Mouse (Mus musculus) embryonic stem cell, embryonic (primary cell): ENCODE data around the gene Gpr183.

Source experiments
- CTCF ChIA-PET, 4 experiments: fragments of 300-600 bp in 2 of 4; fragments of 350-600 bp in 2 of 4; sonication (Branson Sonifier 250); formaldehyde crosslinking; loops; one replicate each; lab custom pipeline; 2022; ENCODE audit warnings: inconsistent platforms in 2 of 4; lab: Charles Lee
- POLR2A ChIA-PET, 4 experiments: fragments of 300-600 bp in 2 of 4; fragments of 350-600 bp in 2 of 4; sonication (Branson Sonifier 250); formaldehyde crosslinking; loops; one replicate each; lab custom pipeline; 2022; ENCODE audit warnings: antibody characterized with exemption in 4 of 4, inconsistent platforms in 1 of 4; lab: Charles Lee

The Gpr183 gene

DNA sequence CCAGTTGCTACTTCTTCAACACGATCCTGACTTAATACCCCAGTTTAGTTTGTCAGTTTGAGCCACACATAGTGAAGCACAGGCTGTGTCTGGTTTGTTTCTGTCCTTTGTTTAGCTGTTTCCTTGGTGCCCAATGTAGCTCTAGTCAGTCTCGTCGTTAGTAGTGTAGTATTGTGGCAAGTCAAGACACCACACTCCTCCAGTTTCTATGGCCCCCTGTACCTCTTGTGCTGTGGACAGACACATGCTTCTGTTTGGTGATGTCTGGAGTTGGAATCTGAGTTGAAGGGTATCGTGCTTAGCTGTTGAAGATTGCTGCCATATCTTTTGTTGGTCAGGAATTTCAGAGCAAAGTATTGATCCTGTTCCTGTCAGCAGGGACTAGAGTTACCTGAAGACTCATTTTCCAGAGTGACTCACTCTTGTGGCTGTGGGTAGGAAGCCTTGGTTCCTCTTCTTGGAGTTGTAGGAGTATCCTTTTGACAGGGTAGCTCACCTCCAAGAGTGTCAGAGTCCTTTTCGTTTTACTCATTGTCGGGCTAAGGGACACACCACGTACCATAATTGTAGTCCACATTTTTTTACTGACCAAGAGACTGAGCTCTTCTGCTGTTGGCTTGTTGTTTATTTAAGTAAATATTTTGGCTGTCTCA is 34.1 kb downstream of the Gpr183 start:
- CTCF ChIA-PET = interaction anchor here in 2 of 4 experiments (0.6 to 2.0 kb wide), 6 partner anchors 11 to 346 kb away, joined by 3 to 9 read pairs (median 4); partner anchors contain the start of gene Ubac2 (in 1 of the 2)
- POLR2A ChIA-PET = interaction anchor here in 3 of 4 experiments (0.7 to 2.9 kb wide), 40 partner anchors 9 to 535 kb away, joined by 3 to 26 read pairs (median 4); partner anchors contain the start of genes Ubac2 (in 2 of the 3), Zic5 (in 2 of the 3), Clybl (in 1 of the 3) and Timm8a2 (in 1 of the 3)

- POLR2A ChIA-PET = interaction anchor here in 2 of 4 experiments (1.0 to 3.2 kb wide), 8 partner anchors 9 to 177 kb away, joined by 3 to 23 read pairs (median 8); partner anchors contain the start of genes Dock9 (in 1 of the 2) and Tm9sf2 (in 1 of the 2)
- CTCF ChIA-PET = interaction anchor here (0.5 to 2.7 kb wide), 8 partner anchors 22 to 369 kb away, joined by 3 to 13 read pairs (median 6); no protein-coding TSS in a partner anchor
These were observed 35.6 kb downstream of the Gpr183 start for GRCm38 (mm10) chr14:121929243-121929951.

- CTCF ChIA-PET = interaction anchor here (0.5 to 2.7 kb wide), 47 partner anchors 9 to 1791 kb away, joined by 3 to 13 read pairs (median 3); partner anchors contain the start of gene Ubac2 (in 1 of the 4)
- POLR2A ChIA-PET = interaction anchor here (0.6 to 4.7 kb wide), 46 partner anchors 9 to 505 kb away, joined by 3 to 27 read pairs (median 3); partner anchors contain the start of genes Ubac2 (in 2 of the 4), Clybl (in 1 of the 4), Dock9 (in 1 of the 4) and Gpr18 (in 1 of the 4)
These were observed 36.4 kb downstream of the Gpr183 start for GRCm38 (mm10) chr14:121928375-121929137.

DNA sequence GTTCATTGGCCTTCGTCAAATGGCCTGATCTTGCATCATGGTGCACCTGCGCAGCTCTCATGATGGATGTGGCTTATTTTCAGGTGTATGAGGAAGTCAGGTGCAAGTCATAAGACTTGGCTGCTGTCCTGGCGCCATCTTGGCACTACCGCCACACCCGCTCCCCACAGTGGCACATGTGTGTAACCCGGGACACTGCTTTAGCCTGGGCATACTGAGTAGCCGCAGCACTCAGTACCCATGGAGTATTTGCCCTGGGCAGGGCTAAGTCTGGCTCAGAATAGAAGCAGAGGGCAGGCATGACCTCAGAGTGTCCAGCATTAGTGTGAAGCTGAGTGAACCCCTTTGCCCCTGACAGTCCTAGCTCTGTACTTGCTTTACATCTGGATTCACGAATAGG is 37.5 kb downstream of the Gpr183 start:
- ChIA-PET POLR2A (interaction anchor here in 3 of 4 experiments (0.6 to 4.7 kb wide), 51 partner anchors 7 to 507 kb away, joined by 3 to 27 read pairs (median 4); partner anchors contain the start of genes Gpr18 (in 3 of the 3), Clybl (in 2 of the 3), Tm9sf2 (in 2 of the 3) and Ubac2 (in 2 of the 3)), CTCF (interaction anchor here in 3 of 4 experiments (0.6 to 2.7 kb wide), 9 partner anchors 8 to 184 kb away, joined by 3 to 13 read pairs (median 3); no protein-coding TSS in a partner anchor)

- CTCF ChIA-PET = interaction anchor here in 2 of 4 experiments (1.8 to 2.7 kb wide), 3 partner anchors 9 to 133 kb away, joined by 4 to 13 read pairs (median 7); no protein-coding TSS in a partner anchor
These were observed 38.1 kb downstream of the Gpr183 start for GRCm38 (mm10) chr14:121926901-121927300.

GRCm38 (mm10) chr14:121924876-121925275 is 40.1 kb downstream of the Gpr183 start:
- ChIA-PET POLR2A (interaction anchor here in 3 of 4 experiments (0.6 to 4.7 kb wide), 6 partner anchors 23 to 440 kb away, joined by 3 to 27 read pairs (median 4); partner anchors contain the start of gene Ubac2 (in 1 of the 3)), CTCF (no interaction called here)

More at GRCm38 (mm10) chr14:121926901-121927300, 38.1 kb downstream of the Gpr183 start:
- POLR2A ChIA-PET = interaction anchor here in 3 of 4 experiments (0.6 to 4.7 kb wide), 50 partner anchors 8 to 507 kb away, joined by 3 to 27 read pairs (median 4); partner anchors contain the start of genes Gpr18 (in 3 of the 3), Clybl (in 2 of the 3), Tm9sf2 (in 2 of the 3) and Ubac2 (in 2 of the 3)

DNA sequence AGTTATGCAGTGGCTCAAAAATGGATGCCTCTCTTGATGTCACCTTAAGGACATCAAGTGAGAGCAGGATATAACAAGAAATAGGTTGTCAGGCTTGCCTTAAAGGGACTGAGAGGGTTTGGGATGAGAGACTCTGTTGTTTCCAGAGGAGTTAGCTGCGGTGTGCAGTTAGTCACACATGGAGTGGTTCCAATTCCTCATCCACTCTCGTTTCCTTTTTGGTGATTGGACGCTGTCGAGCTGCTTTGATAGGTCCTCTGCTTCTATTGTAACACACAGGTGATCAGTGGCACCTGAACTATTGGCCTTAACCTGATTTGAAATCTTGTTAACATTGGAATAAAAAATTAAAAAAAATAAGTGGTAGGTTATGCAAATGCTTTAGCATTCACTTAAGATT is 42.3 kb downstream of the Gpr183 start:
- CTCF ChIA-PET = no interaction called here

DNA sequence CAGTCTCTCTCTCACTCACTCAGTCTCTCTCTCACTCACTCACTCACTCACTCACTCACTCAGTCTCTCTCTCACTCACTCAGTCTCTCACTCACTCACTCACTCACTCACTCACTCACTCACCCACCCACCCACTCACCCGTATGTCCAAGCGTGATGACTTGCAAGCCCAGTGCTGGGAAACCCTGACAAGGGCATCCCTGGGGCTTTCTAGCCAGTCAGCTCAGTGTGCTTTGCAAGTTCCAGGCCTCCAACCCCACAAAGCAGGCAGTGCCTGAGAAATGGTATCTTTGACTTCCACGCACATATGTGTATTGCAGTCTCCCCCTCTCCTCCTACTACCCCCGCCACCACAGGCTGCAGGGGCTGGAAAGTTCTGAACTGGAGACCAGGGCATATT is 43.0 kb downstream of the Gpr183 start:
- POLR2A ChIA-PET = interaction anchor here in 2 of 4 experiments (0.6 to 1.7 kb wide), 2 partner anchors 10 to 1567 kb away, joined by 3 to 4 read pairs; no protein-coding TSS in a partner anchor
- CTCF ChIA-PET = no interaction called here

More for the DNA sequence above, 42.3 kb downstream of the Gpr183 start:
- POLR2A ChIA-PET = interaction anchor here in 1 of 4 experiments (0.6 kb wide), 1 partner anchor 1567 kb away, joined by 3 read pairs; no protein-coding TSS in a partner anchor

- ChIA-PET POLR2A (interaction anchor here in 2 of 4 experiments (1.0 to 1.7 kb wide), 3 partner anchors 9 to 43 kb away, joined by 3 to 4 read pairs (median 3); partner anchors contain the start of gene Ubac2 (in 1 of the 2)), CTCF (interaction anchor here in 1 of 4 experiments (1.0 kb wide), 1 partner anchor 28 kb away, joined by 3 read pairs; no protein-coding TSS in a partner anchor)
These were observed 44.4 kb downstream of the Gpr183 start for GRCm38 (mm10) chr14:121920511-121921124.

DNA sequence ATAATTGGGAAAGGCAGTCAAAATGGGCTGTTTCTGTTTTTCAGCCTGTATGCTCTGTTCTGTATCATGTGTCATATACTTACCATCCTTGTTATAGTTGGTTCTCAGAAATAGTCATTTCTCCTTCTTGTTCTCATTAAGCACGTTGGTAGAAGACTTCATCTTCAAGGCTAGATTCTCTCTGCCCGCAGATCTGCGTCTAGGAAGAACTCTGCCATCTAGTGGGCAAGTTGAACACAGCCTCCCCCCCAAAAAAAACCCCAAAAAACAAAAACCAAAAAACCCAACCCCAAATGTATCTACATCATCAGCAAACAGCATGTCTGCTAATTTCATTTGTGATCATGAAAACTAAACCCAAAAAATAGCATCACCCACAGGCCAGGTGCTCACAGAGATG is 45.2 kb downstream of the Gpr183 start:
- ChIA-PET POLR2A (no interaction called here), CTCF (interaction anchor here in 2 of 4 experiments (0.6 to 1.4 kb wide), 4 partner anchors 8 to 28 kb away, joined by 3 to 5 read pairs (median 4); no protein-coding TSS in a partner anchor)

GRCm38 (mm10) chr14:121918266-121918665 is 46.7 kb downstream of the Gpr183 start:
- ChIA-PET CTCF (interaction anchor here in 3 of 4 experiments (0.5 to 1.3 kb wide), 3 partner anchors 9 to 10 kb away, joined by 3 to 4 read pairs (median 4); no protein-coding TSS in a partner anchor), POLR2A (interaction anchor here in 1 of 4 experiments (3.5 kb wide), 1 partner anchor 9 kb away, joined by 15 read pairs; no protein-coding TSS in a partner anchor)

DNA sequence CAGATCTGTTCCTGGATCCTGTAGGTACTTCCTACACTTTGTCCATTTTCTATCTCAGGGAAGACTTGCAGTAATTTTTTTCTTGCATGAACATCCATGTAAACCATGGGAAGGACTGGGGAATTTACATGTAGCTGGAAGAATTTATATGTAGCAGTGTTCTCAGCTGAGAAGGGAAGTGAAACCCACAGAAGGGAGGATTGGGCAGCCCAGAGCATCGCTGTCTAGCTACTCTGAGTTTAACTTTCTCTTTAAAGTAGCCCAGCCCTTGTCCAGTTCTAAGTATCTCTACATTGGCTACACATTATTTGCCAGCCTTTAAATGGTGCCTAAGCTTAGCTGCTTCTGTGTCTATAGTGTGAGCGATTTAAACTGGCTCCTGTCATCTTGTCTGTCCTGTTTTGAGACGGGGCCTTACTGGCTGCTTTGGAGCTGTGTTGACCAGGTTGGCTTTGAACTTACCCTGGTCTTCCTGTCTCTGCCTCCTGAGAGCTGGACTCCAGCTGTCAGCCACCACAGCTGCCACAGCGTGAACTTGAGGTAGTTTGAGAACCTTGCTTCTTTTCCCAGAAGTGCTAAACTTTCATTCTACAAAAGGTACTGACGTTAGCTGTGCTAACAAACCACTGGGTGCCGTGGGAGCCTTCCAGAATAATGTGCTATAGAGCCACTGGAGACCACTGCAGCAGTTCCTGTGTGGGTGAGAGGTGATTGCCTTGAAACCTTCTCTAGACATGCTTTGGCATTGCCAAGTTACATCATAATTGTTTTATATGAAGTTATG is 48.5 kb downstream of the Gpr183 start:
- ChIA-PET CTCF (interaction anchor here in 1 of 4 experiments (1.3 kb wide), 1 partner anchor 11 kb away, joined by 4 read pairs; no protein-coding TSS in a partner anchor), POLR2A (interaction anchor here (0.6 to 3.5 kb wide), 12 partner anchors 9 to 118 kb away, joined by 3 to 15 read pairs (median 4); partner anchors contain the start of gene Ubac2 (in 1 of the 4))

- CTCF ChIA-PET = no interaction called here
These were observed 49.4 kb downstream of the Gpr183 start, which contains the start of gene Gpr18 for GRCm38 (mm10) chr14:121915621-121916020. Gene Gpr18 (minus strand): TSS chr14:121915781.

GRCm38 (mm10) chr14:121915143-121915542 is 49.9 kb downstream of the Gpr183 start:
- POLR2A ChIA-PET = interaction anchor here in 3 of 4 experiments (0.7 to 1.9 kb wide), 6 partner anchors 11 to 475 kb away, joined by 3 to 6 read pairs (median 4); partner anchors contain the start of gene Ubac2 (in 1 of the 3)
- CTCF ChIA-PET = no interaction called here

More at GRCm38 (mm10) chr14:121915621-121916020, 49.4 kb downstream of the Gpr183 start, which contains the start of gene Gpr18:
- POLR2A ChIA-PET = interaction anchor here in 3 of 4 experiments (0.6 to 3.5 kb wide), 9 partner anchors 8 to 476 kb away, joined by 3 to 15 read pairs (median 4); partner anchors contain the start of gene Ubac2 (in 1 of the 3)

GRCm38 (mm10) chr14:121912501-121912900 is 52.5 kb downstream of the Gpr183 start:
- ChIA-PET POLR2A (interaction anchor here in 2 of 4 experiments (1.6 to 2.5 kb wide), 2 partner anchors 9 to 14 kb away, joined by 4 to 9 read pairs; no protein-coding TSS in a partner anchor), CTCF (no interaction called here)
